Mouse (Mus musculus): ENCODE measurements around the gene Mmp14. TPM values are rescaled to one million over a fixed set of nuclear protein-coding genes. Genes with fewer than 3 reads are reported as not detected.

Mmp14 gene
- total RNA-seq, 1 experiment = 29.8 TPM

GRCm38 (mm10) chr14:54398528-54398916 is 32.9 kb upstream of the Mmp14 start:
- DNase-seq (ENCODE audit: low read depth, low spot score) = no peak
- Histone ChIP-seq H3K27ac (ENCODE audit: insufficient read depth, low read depth, low read length, poor library complexity, severe bottlenecking) (no peak overlapping the region), H3K36me3 (ENCODE audit: control insufficient read depth, insufficient read depth, low read length, poor library complexity, severe bottlenecking) (peaks cover 48% of the 10 kb centered on the region), H3K4me3 (ENCODE audit: insufficient read depth in 1 of 2, low read depth in 1 of 2, low read length in 2 of 2, poor library complexity in 1 of 2, severe bottlenecking in 1 of 2) (no peak overlapping the region), H3K4me1 (ENCODE audit: control insufficient read depth in 2 of 2, insufficient read depth in 2 of 2, low read length in 2 of 2, poor library complexity in 1 of 2) (peaks cover 0 to 3% of the 10 kb centered on the region in 2 experiments; a peak in 2 of 4 replicates), H3K9ac (ENCODE audit: insufficient read depth, low read depth, low read length, poor library complexity, severe bottlenecking) (no peak overlapping the region), H3K9me3 (ENCODE audit: control insufficient read depth, insufficient read depth, low read depth, low read length) (no peaks in the 10 kb centered on the region)
- TF ChIP-seq ZNF384 (IDR thresholded peaks at IDR 0.05; ENCODE audit: low read depth, low read length) (no peak), CHD2 (IDR thresholded peaks at IDR 0.05; ENCODE audit: low read depth, low read length) (no peak), ZC3H11A (IDR thresholded peaks at IDR 0.05; ENCODE audit: borderline replicate concordance, low read depth, low read length) (no peak), MAFK (IDR thresholded peaks at IDR 0.05; ENCODE audit: insufficient read depth, low read depth, low read length) (no peak), HCFC1 (IDR thresholded peaks at IDR 0.05; ENCODE audit: borderline replicate concordance, insufficient read depth, low read length) (no peak)
- in situ Hi-C loops (cut with MboI; ENCODE audit: low sequenced_read_pairs in 2 of 2, unreplicated experiment in 2 of 2) = loop anchor here in 1 of 2 experiments (25.0 kb wide), 1 partner anchor 89 kb away; the partner anchor contains the start of gene Rem2

DNA sequence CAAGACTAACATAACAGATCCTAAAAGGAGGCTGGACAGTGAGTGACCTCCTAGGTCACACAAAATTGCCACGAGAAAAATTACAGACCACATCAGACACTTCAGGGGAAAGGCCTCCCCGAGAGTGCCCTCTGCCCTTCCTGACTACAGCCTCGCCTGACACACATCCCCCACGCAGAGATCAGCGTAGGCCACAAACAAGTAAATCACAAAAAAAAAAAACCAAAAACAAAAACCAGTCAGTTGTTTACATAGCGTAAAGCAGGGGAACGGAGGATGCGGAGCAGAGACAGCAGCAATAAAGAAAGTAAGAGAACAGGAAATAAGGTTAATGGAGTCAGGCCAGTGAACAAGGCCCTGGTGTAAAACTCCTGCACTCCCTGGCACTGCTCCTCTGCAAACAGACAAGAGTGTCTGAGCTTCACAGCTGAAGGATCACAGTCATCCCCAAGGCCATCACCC is 32.5 kb upstream of the Mmp14 start:
- Histone ChIP-seq H3K4me3 (ENCODE audit: insufficient read depth in 1 of 2, low read depth in 1 of 2, low read length in 2 of 2, poor library complexity in 1 of 2, severe bottlenecking in 1 of 2) (no peak overlapping the region), H3K27ac (ENCODE audit: insufficient read depth, low read depth, low read length, poor library complexity, severe bottlenecking) (no peak overlapping the region), H3K9me3 (ENCODE audit: control insufficient read depth, insufficient read depth, low read depth, low read length) (no peaks in the 10 kb centered on the region), H3K4me1 (ENCODE audit: control insufficient read depth in 2 of 2, insufficient read depth in 2 of 2, low read length in 2 of 2, poor library complexity in 1 of 2) (peaks cover 0 to 3% of the 10 kb centered on the region in 2 experiments; a peak in 2 of 4 replicates), H3K9ac (ENCODE audit: insufficient read depth, low read depth, low read length, poor library complexity, severe bottlenecking) (no peak overlapping the region), H3K36me3 (ENCODE audit: control insufficient read depth, insufficient read depth, low read length, poor library complexity, severe bottlenecking) (peaks cover 44% of the 10 kb centered on the region)
- in situ Hi-C loops (cut with MboI; ENCODE audit: low sequenced_read_pairs in 2 of 2, unreplicated experiment in 2 of 2) = loop anchor here in 1 of 2 experiments (25.0 kb wide), 1 partner anchor 88 kb away; the partner anchor contains the start of gene Rem2
- no peak for TF ChIP-seq CHD2 (IDR thresholded peaks at IDR 0.05; ENCODE audit: low read depth, low read length)
- TF ChIP-seq MAFK (IDR thresholded peaks at IDR 0.05; ENCODE audit: insufficient read depth, low read depth, low read length) = no peak
- TF ChIP-seq HCFC1 (IDR thresholded peaks at IDR 0.05; ENCODE audit: borderline replicate concordance, insufficient read depth, low read length) = no peak
- TF ChIP-seq ZNF384 (IDR thresholded peaks at IDR 0.05; ENCODE audit: low read depth, low read length) = no peak
- no peak for TF ChIP-seq ZC3H11A (IDR thresholded peaks at IDR 0.05; ENCODE audit: borderline replicate concordance, low read depth, low read length)
- no peak for DNase-seq (ENCODE audit: low read depth, low spot score)

DNA sequence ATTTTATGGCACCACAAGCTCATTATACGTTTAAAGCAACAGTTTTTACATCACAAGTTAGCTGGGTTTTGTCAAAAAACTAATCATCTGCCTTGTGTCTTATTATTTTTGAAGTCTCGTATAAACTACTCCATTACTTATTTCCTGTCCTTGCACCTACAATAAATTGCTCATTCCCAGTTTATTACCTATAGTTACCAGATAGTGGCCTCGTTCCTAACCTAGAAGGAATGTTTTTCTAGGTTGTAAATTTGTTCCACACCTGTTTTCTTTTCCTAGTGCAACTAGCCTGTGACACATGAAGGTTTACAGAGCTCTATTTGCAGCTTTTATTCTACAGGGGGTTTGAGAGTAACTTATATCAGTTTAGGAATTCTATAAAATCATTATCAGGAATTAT is 29.7 kb upstream of the Mmp14 start:
- in situ Hi-C loops (cut with MboI; ENCODE audit: low sequenced_read_pairs in 2 of 2, unreplicated experiment in 2 of 2) = no loop called here
- H3K9ac ChIP-seq (ENCODE audit: insufficient read depth, low read depth, low read length, poor library complexity, severe bottlenecking) = no peak overlapping the region
- peaks cover 3 to 11% of the 10 kb centered on the region in 2 experiments; a peak in 2 of 4 replicates for H3K4me1 ChIP-seq (ENCODE audit: control insufficient read depth in 2 of 2, insufficient read depth in 2 of 2, low read length in 2 of 2, poor library complexity in 1 of 2)
- no peak for DNase-seq (ENCODE audit: low read depth, low spot score)
- peaks cover 50% of the 10 kb centered on the region for H3K36me3 ChIP-seq (ENCODE audit: control insufficient read depth, insufficient read depth, low read length, poor library complexity, severe bottlenecking)
- H3K4me3 ChIP-seq (ENCODE audit: insufficient read depth in 1 of 2, low read depth in 1 of 2, low read length in 2 of 2, poor library complexity in 1 of 2, severe bottlenecking in 1 of 2) = no peak overlapping the region
- no peaks in the 10 kb centered on the region for H3K9me3 ChIP-seq (ENCODE audit: control insufficient read depth, insufficient read depth, low read depth, low read length)
- H3K27ac ChIP-seq (ENCODE audit: insufficient read depth, low read depth, low read length, poor library complexity, severe bottlenecking) = no peak overlapping the region
- TF ChIP-seq ZC3H11A (IDR thresholded peaks at IDR 0.05; ENCODE audit: borderline replicate concordance, low read depth, low read length) (no peak), CHD2 (IDR thresholded peaks at IDR 0.05; ENCODE audit: low read depth, low read length) (no peak), ZNF384 (IDR thresholded peaks at IDR 0.05; ENCODE audit: low read depth, low read length) (no peak), HCFC1 (IDR thresholded peaks at IDR 0.05; ENCODE audit: borderline replicate concordance, insufficient read depth, low read length) (no peak), MAFK (IDR thresholded peaks at IDR 0.05; ENCODE audit: insufficient read depth, low read depth, low read length) (no peak)

DNA sequence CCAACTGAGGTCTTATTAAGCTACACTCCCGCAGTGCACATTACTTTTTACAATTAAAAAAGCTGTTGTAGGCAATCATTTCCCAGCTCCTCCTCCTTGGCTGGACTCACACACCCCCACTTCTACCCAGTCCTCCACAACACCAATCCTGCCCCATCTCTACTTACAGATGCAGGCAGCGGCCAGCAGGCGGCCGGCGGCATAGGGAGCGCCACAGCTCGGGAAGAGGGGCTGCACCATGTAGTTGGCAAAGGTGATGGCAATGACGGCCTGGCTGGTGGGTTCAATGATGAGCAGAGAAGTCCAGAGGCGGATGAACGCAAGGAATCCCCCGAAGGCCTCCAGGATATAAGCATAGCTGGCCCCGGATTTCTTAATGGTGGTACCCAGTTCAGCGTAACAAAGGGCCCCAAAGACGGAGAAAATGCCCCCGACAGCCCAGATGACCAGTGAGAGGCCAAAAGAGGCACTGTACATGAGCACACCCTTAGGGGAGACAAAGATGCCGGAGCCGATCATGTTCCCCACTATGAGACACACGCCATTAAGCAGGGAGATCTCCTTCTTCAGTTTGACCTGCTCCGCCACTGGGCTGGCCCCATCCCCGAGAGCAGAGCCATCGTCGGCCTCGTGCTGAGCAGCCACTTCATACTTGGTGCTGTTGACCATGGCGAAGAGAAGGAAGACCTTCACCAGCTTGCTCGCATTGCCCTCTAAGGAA is 22.9 kb upstream of the Mmp14 start:
- in situ Hi-C loops (cut with MboI; ENCODE audit: low sequenced_read_pairs in 2 of 2, unreplicated experiment in 2 of 2) = no loop called here
- Histone ChIP-seq H3K4me1 (ENCODE audit: control insufficient read depth in 2 of 2, insufficient read depth in 2 of 2, low read length in 2 of 2, poor library complexity in 1 of 2) (peaks cover 7 to 34% of the 10 kb centered on the region in 2 experiments; a peak in 2 of 4 replicates), H3K4me3 (ENCODE audit: insufficient read depth in 1 of 2, low read depth in 1 of 2, low read length in 2 of 2, poor library complexity in 1 of 2, severe bottlenecking in 1 of 2) (peak overlapping the region in 1 of 2 experiments; percentile 42; a peak in 2 of 4 replicates), H3K9me3 (ENCODE audit: control insufficient read depth, insufficient read depth, low read depth, low read length) (no peaks in the 10 kb centered on the region), H3K9ac (ENCODE audit: insufficient read depth, low read depth, low read length, poor library complexity, severe bottlenecking) (peak overlapping the region; percentile 71; the same call in 1 of the 2 replicates), H3K27ac (ENCODE audit: insufficient read depth, low read depth, low read length, poor library complexity, severe bottlenecking) (no peak overlapping the region), H3K36me3 (ENCODE audit: control insufficient read depth, insufficient read depth, low read length, poor library complexity, severe bottlenecking) (peaks cover 55% of the 10 kb centered on the region)
- DNase-seq (ENCODE audit: low read depth, low spot score) = no peak
- TF ChIP-seq ZC3H11A (IDR thresholded peaks at IDR 0.05; ENCODE audit: borderline replicate concordance, low read depth, low read length) (no peak), ZNF384 (IDR thresholded peaks at IDR 0.05; ENCODE audit: low read depth, low read length) (no peak), HCFC1 (IDR thresholded peaks at IDR 0.05; ENCODE audit: borderline replicate concordance, insufficient read depth, low read length) (no peak), CHD2 (IDR thresholded peaks at IDR 0.05; ENCODE audit: low read depth, low read length) (no peak), MAFK (IDR thresholded peaks at IDR 0.05; ENCODE audit: insufficient read depth, low read depth, low read length) (no peak)

Data from ES-E14 (cell line).